Mouse (Mus musculus): ENCODE measurements around the gene Eif5a. TPM values are rescaled to one million over a fixed set of nuclear protein-coding genes. Genes with fewer than 3 reads are reported as not detected.
A peak's percentile ranks its signal among the peaks of the same experiment; 100 is the strongest.

The Eif5a gene
- total and polyA plus RNA-seq, 2 experiments from 2014 or later = 491 to 1,160 TPM

- H3K27me3 ChIP-seq (ENCODE audit: insufficient read depth, low read length) = peaks cover 4% of the 10 kb centered on the region; the same call in 1 of the 2 replicates
- no peaks in the 10 kb centered on the region for H3K36me3 ChIP-seq (ENCODE audit: insufficient read depth, low read length)
- no peak overlapping the region for H3K27ac ChIP-seq
- no peaks in the 10 kb centered on the region for H3K4me1 ChIP-seq (ENCODE audit: insufficient read depth, low read length)
- H3K9ac ChIP-seq (replicated peaks; ENCODE audit: low read length) = no peak overlapping the region
- 66% methylated on average over 11 of the region's 11 CpGs for WGBS
- H3K4me3 ChIP-seq (ENCODE audit: low read length) = no peak overlapping the region
- no peak for ATAC-seq
- H3K4me2 ChIP-seq (ENCODE audit: low read depth, low read length) = no peak overlapping the region
- H3K9me3 ChIP-seq (ENCODE audit: low read length) = no peaks in the 10 kb centered on the region
- no peak for DNase-seq (ENCODE audit: low spot score)
- no peak for TF ChIP-seq CTCF (IDR thresholded peaks at IDR 0.05; ENCODE audit: low read depth)
These were observed 31.6 kb upstream of the Eif5a start for GRCm38 (mm10) chr11:69953267-69953915.

- DNase-seq (ENCODE audit: low spot score) (no peak), ATAC-seq (no peak)
- no peaks in the 10 kb centered on the region for H3K4me1 ChIP-seq (ENCODE audit: insufficient read depth, low read length)
- no peak overlapping the region for H3K27ac ChIP-seq
- no peaks in the 10 kb centered on the region for H3K36me3 ChIP-seq (ENCODE audit: insufficient read depth, low read length)
- H3K9ac ChIP-seq (replicated peaks; ENCODE audit: low read length) = no peak overlapping the region
- WGBS = 37% methylated on average over 1 of the region's 1 CpGs
- peak; percentile 18; the same call in 1 of the 2 replicates for TF ChIP-seq CTCF (IDR thresholded peaks at IDR 0.05; ENCODE audit: low read depth)
- no peak overlapping the region for H3K4me2 ChIP-seq (ENCODE audit: low read depth, low read length)
- H3K27me3 ChIP-seq (ENCODE audit: insufficient read depth, low read length) = peaks cover 9% of the 10 kb centered on the region; the same call in 1 of the 2 replicates
- H3K9me3 ChIP-seq (ENCODE audit: low read length) = no peaks in the 10 kb centered on the region
- no peak overlapping the region for H3K4me3 ChIP-seq (ENCODE audit: low read length)
These were observed 30.5 kb upstream of the Eif5a start for GRCm38 (mm10) chr11:69952274-69952673.

GRCm38 (mm10) chr11:69950807-69951459 is 29.2 kb upstream of the Eif5a start:
- ATAC-seq (no peak), DNase-seq (ENCODE audit: low spot score) (no peak)
- peak; percentile 15; the same call in 1 of the 2 replicates for TF ChIP-seq CTCF (IDR thresholded peaks at IDR 0.05; ENCODE audit: low read depth)
- no peaks in the 10 kb centered on the region for H3K4me1 ChIP-seq (ENCODE audit: insufficient read depth, low read length)
- H3K36me3 ChIP-seq (ENCODE audit: insufficient read depth, low read length) = no peaks in the 10 kb centered on the region
- H3K27me3 ChIP-seq (ENCODE audit: insufficient read depth, low read length) = peaks cover 9% of the 10 kb centered on the region; the same call in 1 of the 2 replicates
- WGBS = 44% methylated on average over 4 of the region's 4 CpGs
- no peaks in the 10 kb centered on the region for H3K9me3 ChIP-seq (ENCODE audit: low read length)
- no peak overlapping the region for H3K27ac ChIP-seq
- H3K4me2 ChIP-seq (ENCODE audit: low read depth, low read length) = no peak overlapping the region
- H3K4me3 ChIP-seq (ENCODE audit: low read length) = no peak overlapping the region
- no peak overlapping the region for H3K9ac ChIP-seq (replicated peaks; ENCODE audit: low read length)

- H3K27ac ChIP-seq = 0 out of 2 replicates have a peak overlapping the region, but pooled peaks have one; percentile 11
- H3K4me2 ChIP-seq (ENCODE audit: low read depth, low read length) = peak overlapping the region; percentile 57
- peak; percentile 89 for TF ChIP-seq CTCF (IDR thresholded peaks at IDR 0.05; ENCODE audit: low read depth)
- peak; percentile 69 for ATAC-seq
- H3K27me3 ChIP-seq (ENCODE audit: insufficient read depth, low read length) = peaks cover 9% of the 10 kb centered on the region; the same call in 1 of the 2 replicates
- H3K36me3 ChIP-seq (ENCODE audit: insufficient read depth, low read length) = no peaks in the 10 kb centered on the region
- H3K9ac ChIP-seq (replicated peaks; ENCODE audit: low read length) = 0 out of 2 replicates have a peak overlapping the region, but pooled peaks have one; percentile 9
- peak overlapping the region; percentile 42 for H3K4me3 ChIP-seq (ENCODE audit: low read length)
- peak; percentile 88 for DNase-seq (ENCODE audit: low spot score)
- no peaks in the 10 kb centered on the region for H3K9me3 ChIP-seq (ENCODE audit: low read length)
- under 1% methylated on average over 14 of the region's 14 CpGs for WGBS
- H3K4me1 ChIP-seq (ENCODE audit: insufficient read depth, low read length) = no peaks in the 10 kb centered on the region
These were observed 27.0 kb upstream of the Eif5a start for GRCm38 (mm10) chr11:69948763-69949150.

- peak within 1 kb of the TSS; percentile 57 for H3K4me2 ChIP-seq (ENCODE audit: low read depth, low read length)
- no peaks in the 10 kb centered on the region for H3K4me1 ChIP-seq (ENCODE audit: insufficient read depth, low read length)
- peak within 1 kb of the TSS; percentile 48; the same call in 1 of the 2 replicates for H3K27ac ChIP-seq
- peak; percentile 92 for ATAC-seq
- TF ChIP-seq CTCF (IDR thresholded peaks at IDR 0.05; ENCODE audit: low read depth) = no peak
- no peaks in the 10 kb centered on the region for H3K36me3 ChIP-seq (ENCODE audit: insufficient read depth, low read length)
- H3K9me3 ChIP-seq (ENCODE audit: low read length) = no peaks in the 10 kb centered on the region
- H3K4me3 ChIP-seq (ENCODE audit: low read length) = peak within 1 kb of the TSS; percentile 42
- DNase-seq (ENCODE audit: low spot score) = peak; percentile 90
- peak within 1 kb of the TSS; percentile 37; the same call in 1 of the 2 replicates for H3K9ac ChIP-seq (replicated peaks; ENCODE audit: low read length)
- peaks cover 9% of the 10 kb centered on the region; the same call in 1 of the 2 replicates for H3K27me3 ChIP-seq (ENCODE audit: insufficient read depth, low read length)
- under 1% methylated on average over 34 of the region's 34 CpGs for WGBS
These were observed 26.5 kb upstream of the Eif5a start, which contains the start of gene Slc2a4 for GRCm38 (mm10) chr11:69948066-69948762. Gene Slc2a4 (minus strand): TSS chr11:69948188.

GRCm38 (mm10) chr11:69947337-69948065 is 25.7 kb upstream of the Eif5a start:
- H3K36me3 ChIP-seq (ENCODE audit: insufficient read depth, low read length) = no peaks in the 10 kb centered on the region
- H3K9me3 ChIP-seq (ENCODE audit: low read length) = no peaks in the 10 kb centered on the region
- no peaks in the 10 kb centered on the region for H3K4me1 ChIP-seq (ENCODE audit: insufficient read depth, low read length)
- peak overlapping the region; percentile 48; the same call in 1 of the 2 replicates for H3K27ac ChIP-seq
- peak; percentile 44 for DNase-seq (ENCODE audit: low spot score)
- no peak for TF ChIP-seq CTCF (IDR thresholded peaks at IDR 0.05; ENCODE audit: low read depth)
- peak overlapping the region; percentile 57 for H3K4me2 ChIP-seq (ENCODE audit: low read depth, low read length)
- WGBS = 4% methylated on average over 29 of the region's 29 CpGs
- H3K4me3 ChIP-seq (ENCODE audit: low read length) = peak overlapping the region; percentile 42
- H3K27me3 ChIP-seq (ENCODE audit: insufficient read depth, low read length) = peaks cover 6% of the 10 kb centered on the region; the same call in 1 of the 2 replicates
- H3K9ac ChIP-seq (replicated peaks; ENCODE audit: low read length) = peak overlapping the region; percentile 37; the same call in 1 of the 2 replicates
- ATAC-seq = peak; percentile 48

All from hindbrain, postnatal 0 days (tissue).